Mouse (Mus musculus): ENCODE data around the gene Fam25c. TPM values are rescaled to one million over a fixed set of nuclear protein-coding genes. Genes with fewer than 3 reads are reported as not detected.
A peak's percentile ranks its signal among the peaks of the same experiment; 100 is the strongest.
"Not testable (repeated sequence)": the region's sequence is repeated elsewhere in the genome, so short reads cannot be mapped to it uniquely, and the experiment has no call there.

Fam25c gene
- polyA plus RNA-seq, 1 experiment from 2014 or later: not detected

DNA sequence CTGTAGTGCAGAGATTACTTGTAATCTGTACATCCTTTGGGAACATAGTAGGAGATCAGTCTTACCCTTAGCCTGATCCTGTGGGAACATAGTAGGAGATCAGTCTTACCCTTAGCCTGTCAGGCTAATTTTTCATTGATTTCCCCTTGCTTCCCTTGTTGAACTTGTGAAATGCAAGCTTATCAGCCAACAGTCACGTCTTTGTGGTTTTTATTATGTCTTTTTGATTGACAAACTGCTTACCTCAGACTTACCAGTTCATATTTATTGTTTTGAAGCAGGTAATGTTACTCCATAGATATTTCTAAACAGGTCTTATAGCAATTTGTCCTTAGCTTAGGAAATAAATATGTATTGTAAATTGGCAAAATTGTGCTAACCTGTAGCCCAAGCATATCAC is 27.6 kb downstream of the Fam25c start:
- no peak for DNase-seq
- WGBS: 89% methylated on average over 1 of the region's 1 CpGs
- no peaks in the 10 kb centered on the region for H3K4me1 ChIP-seq (ENCODE audit: control insufficient read depth, insufficient read depth, low read length)
- H3K36me3 ChIP-seq (ENCODE audit: control insufficient read depth, insufficient read depth, low read length): peaks cover 77% of the 10 kb centered on the region
- no peaks in the 10 kb centered on the region for H3K9me3 ChIP-seq (ENCODE audit: control insufficient read depth, low read length)
- H3K27ac ChIP-seq (replicated peaks; ENCODE audit: low read depth, low read length): no peak overlapping the region
- no peaks in the 10 kb centered on the region for H3K27me3 ChIP-seq (ENCODE audit: control insufficient read depth, insufficient read depth, low read length)
- H3K4me2 ChIP-seq (ENCODE audit: low read length): no peak overlapping the region
- H3K4me3 ChIP-seq (replicated peaks; ENCODE audit: low read depth, low read length): no peak overlapping the region
- no peak for ATAC-seq (ENCODE audit: low FRiP score, low TSS enrichment)
- H3K9ac ChIP-seq (replicated peaks; ENCODE audit: low read length): no peak overlapping the region

DNA sequence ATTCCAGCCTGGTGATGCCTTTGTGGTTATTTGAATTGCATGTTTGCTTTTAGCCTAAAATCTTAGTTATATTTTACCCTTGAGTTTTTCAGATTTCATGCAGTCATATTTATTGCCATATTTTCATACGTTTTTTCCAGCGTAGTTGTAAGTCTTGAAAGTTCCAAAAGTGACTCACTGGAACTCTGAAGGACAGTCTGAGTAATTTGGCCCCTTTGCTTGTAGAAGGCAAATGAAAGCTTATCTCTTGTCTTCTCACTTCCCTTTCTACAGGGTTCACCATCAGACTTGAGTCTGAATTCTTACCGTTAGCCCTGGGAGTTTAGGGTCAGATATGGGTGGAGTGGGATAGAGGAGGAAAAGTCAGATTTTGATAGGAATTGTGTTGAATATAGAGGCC is 28.6 kb downstream of the Fam25c start:
- no peaks in the 10 kb centered on the region for H3K9me3 ChIP-seq (ENCODE audit: control insufficient read depth, low read length)
- H3K27ac ChIP-seq (replicated peaks; ENCODE audit: low read depth, low read length): no peak overlapping the region
- ATAC-seq (ENCODE audit: low FRiP score, low TSS enrichment): no peak
- H3K27me3 ChIP-seq (ENCODE audit: control insufficient read depth, insufficient read depth, low read length): no peaks in the 10 kb centered on the region
- no peaks in the 10 kb centered on the region for H3K4me1 ChIP-seq (ENCODE audit: control insufficient read depth, insufficient read depth, low read length)
- DNase-seq: no peak
- H3K4me2 ChIP-seq (ENCODE audit: low read length): no peak overlapping the region
- WGBS: 97% methylated on average over 3 of the region's 3 CpGs
- peaks cover 74% of the 10 kb centered on the region for H3K36me3 ChIP-seq (ENCODE audit: control insufficient read depth, insufficient read depth, low read length)
- no peak overlapping the region for H3K9ac ChIP-seq (replicated peaks; ENCODE audit: low read length)
- H3K4me3 ChIP-seq (replicated peaks; ENCODE audit: low read depth, low read length): no peak overlapping the region

DNA sequence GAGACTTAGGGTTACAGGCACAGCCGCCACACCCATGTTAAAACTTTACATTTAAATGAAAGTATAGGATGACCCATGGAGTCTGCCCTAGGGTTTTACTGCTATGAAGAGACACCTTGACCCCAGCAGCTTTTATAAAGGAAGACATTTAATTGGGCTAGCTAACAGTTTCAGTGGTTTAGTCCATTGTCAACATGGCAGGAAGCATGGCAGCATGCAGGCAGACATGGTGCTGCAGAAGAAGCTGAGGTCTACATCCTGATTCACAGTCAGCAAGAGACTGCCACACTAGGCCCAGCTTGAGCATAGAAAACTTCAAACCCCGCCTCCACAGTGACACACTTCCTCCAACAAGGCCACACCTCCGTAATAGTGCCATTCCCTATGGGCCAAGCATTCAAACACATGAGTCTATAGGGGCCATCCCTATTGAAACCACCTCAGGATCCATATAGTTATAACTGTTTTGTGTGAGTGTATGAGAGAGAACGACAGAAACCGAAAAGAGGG is 31.6 kb downstream of the Fam25c start:
- 97% methylated on average over 5 of the region's 5 CpGs for WGBS
- Histone ChIP-seq H3K4me1 (ENCODE audit: control insufficient read depth, insufficient read depth, low read length) (no peaks in the 10 kb centered on the region), H3K36me3 (ENCODE audit: control insufficient read depth, insufficient read depth, low read length) (peaks cover 66% of the 10 kb centered on the region), H3K9me3 (ENCODE audit: control insufficient read depth, low read length) (no peaks in the 10 kb centered on the region), H3K4me3 (replicated peaks; ENCODE audit: low read depth, low read length) (no peak overlapping the region), H3K9ac (replicated peaks; ENCODE audit: low read length) (no peak overlapping the region), H3K27ac (replicated peaks; ENCODE audit: low read depth, low read length) (no peak overlapping the region), H3K27me3 (ENCODE audit: control insufficient read depth, insufficient read depth, low read length) (no peaks in the 10 kb centered on the region), H3K4me2 (ENCODE audit: low read length) (no peak overlapping the region)
- ATAC-seq (ENCODE audit: low FRiP score, low TSS enrichment) (no peak), DNase-seq (no peak)

DNA sequence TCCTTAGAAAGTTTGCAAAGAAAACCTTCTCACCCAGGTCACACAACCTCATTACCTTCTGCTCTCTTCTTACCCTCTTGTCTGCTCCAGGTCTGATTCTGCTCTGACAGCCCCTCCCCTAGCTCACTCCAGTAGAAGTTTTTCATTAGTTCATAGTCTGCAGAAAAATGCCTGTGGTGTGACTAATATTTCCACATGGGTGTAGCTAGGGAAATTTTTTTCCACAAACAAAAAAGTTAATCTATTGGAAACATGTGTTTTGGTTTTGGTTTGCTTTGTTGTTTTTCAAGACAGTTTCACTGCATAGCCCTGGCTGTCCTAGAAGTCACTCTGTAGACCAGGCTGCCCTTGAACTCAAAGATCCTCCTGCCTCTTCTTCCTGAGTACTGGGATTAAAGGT is 37.1 kb downstream of the Fam25c start:
- ATAC-seq (ENCODE audit: low FRiP score, low TSS enrichment) (no peak), DNase-seq (no peak)
- Histone ChIP-seq H3K4me3 (replicated peaks; ENCODE audit: low read depth, low read length) (no peak overlapping the region), H3K27me3 (ENCODE audit: control insufficient read depth, insufficient read depth, low read length) (no peaks in the 10 kb centered on the region), H3K27ac (replicated peaks; ENCODE audit: low read depth, low read length) (no peak overlapping the region), H3K4me1 (ENCODE audit: control insufficient read depth, insufficient read depth, low read length) (peaks cover 14% of the 10 kb centered on the region), H3K36me3 (ENCODE audit: control insufficient read depth, insufficient read depth, low read length) (peaks cover 26% of the 10 kb centered on the region), H3K4me2 (ENCODE audit: low read length) (no peak overlapping the region), H3K9me3 (ENCODE audit: control insufficient read depth, low read length) (no peaks in the 10 kb centered on the region), H3K9ac (replicated peaks; ENCODE audit: low read length) (no peak overlapping the region)

DNA sequence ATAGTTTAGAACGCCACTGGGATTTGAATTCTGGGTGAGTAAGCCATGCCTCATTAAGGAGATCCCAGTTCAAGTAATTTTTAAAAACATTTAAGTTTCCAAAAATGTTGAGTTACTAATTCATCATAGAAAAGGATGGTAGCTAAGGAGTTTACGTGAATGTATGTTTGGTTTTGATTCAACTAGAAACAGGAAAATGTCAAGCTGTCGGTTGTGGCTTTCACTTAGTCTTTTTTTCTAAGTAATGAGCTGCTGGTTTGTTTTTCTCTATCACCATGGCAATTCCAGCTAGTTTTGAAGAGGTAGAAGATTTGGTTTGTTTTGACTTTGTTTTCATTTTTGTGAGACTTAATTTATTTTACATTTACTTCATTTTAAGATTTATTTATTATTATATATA is 37.8 kb downstream of the Fam25c start:
- peaks cover 22% of the 10 kb centered on the region for H3K36me3 ChIP-seq (ENCODE audit: control insufficient read depth, insufficient read depth, low read length)
- no peak overlapping the region for H3K27ac ChIP-seq (replicated peaks; ENCODE audit: low read depth, low read length)
- H3K9me3 ChIP-seq (ENCODE audit: control insufficient read depth, low read length): no peaks in the 10 kb centered on the region
- H3K4me3 ChIP-seq (replicated peaks; ENCODE audit: low read depth, low read length): no peak overlapping the region
- H3K4me1 ChIP-seq (ENCODE audit: control insufficient read depth, insufficient read depth, low read length): peaks cover 21% of the 10 kb centered on the region
- no peak for DNase-seq
- H3K4me2 ChIP-seq (ENCODE audit: low read length): no peak overlapping the region
- no peak overlapping the region for H3K9ac ChIP-seq (replicated peaks; ENCODE audit: low read length)
- no peak for ATAC-seq (ENCODE audit: low FRiP score, low TSS enrichment)
- WGBS: 93% methylated on average over 3 of the region's 3 CpGs
- H3K27me3 ChIP-seq (ENCODE audit: control insufficient read depth, insufficient read depth, low read length): no peaks in the 10 kb centered on the region

DNA sequence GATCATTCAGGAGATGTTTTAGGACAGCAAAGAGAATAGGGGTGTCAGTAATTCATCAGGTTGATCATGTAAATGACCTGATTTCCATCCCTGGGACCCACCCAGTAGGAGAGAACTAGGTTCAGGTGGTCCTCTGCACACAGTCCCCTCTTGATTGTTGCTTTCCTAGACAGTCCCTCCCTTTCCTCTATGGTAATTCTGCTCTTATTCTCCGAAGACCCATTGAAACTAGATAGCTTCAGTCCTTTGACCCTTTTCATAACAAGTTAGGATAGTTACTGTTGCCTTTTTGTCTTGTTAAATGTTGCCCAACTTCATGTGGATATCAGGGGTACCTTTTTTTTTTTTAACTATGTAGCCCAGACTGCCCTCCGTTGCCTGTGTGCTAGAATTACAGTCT is 38.9 kb downstream of the Fam25c start:
- no peak for ATAC-seq (ENCODE audit: low FRiP score, low TSS enrichment)
- Histone ChIP-seq H3K36me3 (ENCODE audit: control insufficient read depth, insufficient read depth, low read length) (peaks cover 16% of the 10 kb centered on the region), H3K4me2 (ENCODE audit: low read length) (no peak overlapping the region), H3K4me1 (ENCODE audit: control insufficient read depth, insufficient read depth, low read length) (peaks cover 26% of the 10 kb centered on the region), H3K4me3 (replicated peaks; ENCODE audit: low read depth, low read length) (no peak overlapping the region), H3K27ac (replicated peaks; ENCODE audit: low read depth, low read length) (no peak overlapping the region), H3K9ac (replicated peaks; ENCODE audit: low read length) (no peak overlapping the region), H3K27me3 (ENCODE audit: control insufficient read depth, insufficient read depth, low read length) (no peaks in the 10 kb centered on the region), H3K9me3 (ENCODE audit: control insufficient read depth, low read length) (no peaks in the 10 kb centered on the region)
- DNase-seq: no peak
- WGBS: 97% methylated on average over 2 of the region's 2 CpGs

DNA sequence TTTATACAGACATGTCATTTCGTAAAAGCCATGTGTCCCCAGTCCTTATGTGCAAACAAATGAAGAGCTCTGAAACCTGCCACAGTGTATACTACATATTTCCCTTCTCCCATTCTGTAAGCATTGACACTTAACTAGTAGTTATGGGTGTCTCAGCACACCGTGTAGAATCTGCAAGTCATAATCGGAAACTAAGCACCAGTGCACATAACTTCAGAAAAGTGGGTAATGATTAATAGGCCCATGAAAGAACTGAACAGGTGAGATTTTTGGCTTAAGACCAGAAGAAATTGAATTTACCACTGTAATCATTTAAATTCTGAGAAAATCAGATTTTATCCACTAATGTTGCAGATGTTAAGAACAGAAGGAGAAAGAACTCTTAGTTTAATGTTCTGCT is 40.4 kb downstream of the Fam25c start:
- WGBS: 90% methylated on average over 3 of the region's 3 CpGs
- Histone ChIP-seq H3K9me3 (ENCODE audit: control insufficient read depth, low read length) (no peaks in the 10 kb centered on the region), H3K4me2 (ENCODE audit: low read length) (no peak overlapping the region), H3K4me1 (ENCODE audit: control insufficient read depth, insufficient read depth, low read length) (peaks cover 26% of the 10 kb centered on the region), H3K36me3 (ENCODE audit: control insufficient read depth, insufficient read depth, low read length) (peaks cover 4% of the 10 kb centered on the region), H3K4me3 (replicated peaks; ENCODE audit: low read depth, low read length) (no peak overlapping the region), H3K9ac (replicated peaks; ENCODE audit: low read length) (no peak overlapping the region), H3K27ac (replicated peaks; ENCODE audit: low read depth, low read length) (no peak overlapping the region), H3K27me3 (ENCODE audit: control insufficient read depth, insufficient read depth, low read length) (no peaks in the 10 kb centered on the region)
- ATAC-seq (ENCODE audit: low FRiP score, low TSS enrichment): no peak
- DNase-seq: no peak

DNA sequence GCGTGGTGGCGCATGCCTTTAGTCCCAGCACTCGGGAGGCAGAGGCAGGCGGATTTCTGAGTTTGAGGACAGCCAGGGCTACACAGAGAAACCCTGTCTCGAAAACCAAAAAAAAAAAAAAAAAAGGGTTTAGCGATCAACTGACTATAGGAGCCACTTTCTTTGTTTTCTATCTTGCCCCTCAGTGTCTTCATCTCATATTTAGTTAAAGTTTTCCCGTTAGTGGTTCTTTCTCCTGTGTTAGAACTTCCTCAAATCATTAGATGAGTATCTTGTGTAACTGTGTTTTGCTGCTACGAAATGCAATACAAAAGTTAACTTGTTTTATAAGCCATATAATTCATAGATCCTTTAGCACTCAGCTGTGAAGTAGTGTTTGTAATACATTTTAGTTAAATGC is 40.9 kb downstream of the Fam25c start:
- not testable (repeated sequence) for H3K9me3 ChIP-seq (ENCODE audit: control insufficient read depth, low read length); H3K4me2 ChIP-seq (ENCODE audit: low read length); DNase-seq; H3K36me3 ChIP-seq (ENCODE audit: control insufficient read depth, insufficient read depth, low read length); H3K27me3 ChIP-seq (ENCODE audit: control insufficient read depth, insufficient read depth, low read length); ATAC-seq (ENCODE audit: low FRiP score, low TSS enrichment); H3K9ac ChIP-seq (replicated peaks; ENCODE audit: low read length); H3K27ac ChIP-seq (replicated peaks; ENCODE audit: low read depth, low read length); H3K4me3 ChIP-seq (replicated peaks; ENCODE audit: low read depth, low read length)
- 92% methylated on average over 8 of the region's 8 CpGs for WGBS
- H3K4me1 ChIP-seq (ENCODE audit: control insufficient read depth, insufficient read depth, low read length): peaks cover 26% of the 10 kb centered on the region

DNA sequence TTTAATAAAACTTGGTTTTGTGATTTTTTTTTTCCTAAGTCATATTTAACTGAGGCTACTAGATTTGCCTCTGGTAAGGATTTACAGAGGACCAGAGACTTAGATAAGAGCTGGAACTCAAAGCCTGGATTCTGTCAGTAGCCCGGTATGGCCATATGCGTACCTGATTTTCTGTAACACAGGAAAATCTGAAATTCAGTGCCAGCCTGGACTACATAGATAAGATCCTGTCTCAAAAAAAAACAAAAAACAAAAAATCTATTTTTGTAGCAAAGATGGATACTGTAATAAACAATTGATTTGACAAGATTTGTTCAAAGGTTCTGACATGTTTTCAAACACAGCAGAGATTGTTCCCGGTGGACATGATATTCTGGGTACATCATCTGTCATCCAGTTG is 41.6 kb downstream of the Fam25c start:
- Histone ChIP-seq H3K9me3 (ENCODE audit: control insufficient read depth, low read length) (no peaks in the 10 kb centered on the region), H3K4me1 (ENCODE audit: control insufficient read depth, insufficient read depth, low read length) (peaks cover 26% of the 10 kb centered on the region), H3K9ac (replicated peaks; ENCODE audit: low read length) (no peak overlapping the region), H3K36me3 (ENCODE audit: control insufficient read depth, insufficient read depth, low read length) (no peaks in the 10 kb centered on the region), H3K4me3 (replicated peaks; ENCODE audit: low read depth, low read length) (peak overlapping the region; percentile 92; the same call in 1 of the 2 replicates), H3K4me2 (ENCODE audit: low read length) (peak overlapping the region; percentile 72), H3K27me3 (ENCODE audit: control insufficient read depth, insufficient read depth, low read length) (no peaks in the 10 kb centered on the region), H3K27ac (replicated peaks; ENCODE audit: low read depth, low read length) (no peak overlapping the region)
- ATAC-seq (ENCODE audit: low FRiP score, low TSS enrichment) (no peak), DNase-seq (no peak)
- 81% methylated on average over 3 of the region's 3 CpGs for WGBS

Data from midbrain, embryonic 14.5 days (tissue).